Mouse (Mus musculus) megakaryocyte, embryonic 14.5 days (primary cell): ENCODE results near the gene Vps37b.

Experiments used
- FLI1 ChIP-seq: IDR thresholded peaks from 2 replicates; pipeline ENCODE4 v1.6.1; 2012; ENCODE audit warnings: low read length, inconsistent platforms, mixed read lengths
- GATA1 ChIP-seq: IDR thresholded peaks from 3 replicates; pipeline ENCODE4 v1.6.1; 2012; ENCODE audit warnings: mixed read lengths, low read length, inconsistent platforms, borderline replicate concordance

DNA sequence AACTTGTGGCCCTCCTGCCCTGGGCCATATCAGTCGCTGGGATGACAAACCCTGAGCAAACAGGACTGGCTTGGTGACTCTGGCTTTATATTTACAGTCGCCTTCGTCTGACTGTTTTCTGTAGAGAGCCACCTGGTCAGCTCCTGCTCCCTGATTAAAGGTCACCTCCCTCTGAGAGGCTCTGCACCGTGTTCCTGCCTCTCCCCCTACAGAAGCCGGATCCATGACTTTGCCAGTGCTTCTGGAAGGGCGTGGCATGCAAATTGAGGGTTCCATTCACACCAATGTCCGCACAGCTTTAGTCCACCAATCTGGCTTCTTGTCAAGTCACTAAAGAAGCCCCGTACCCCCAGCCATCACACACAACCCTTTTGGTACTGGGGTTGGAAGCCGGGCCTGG lies 44.5 kb upstream of the Vps37b start:
- no peak for TF ChIP-seq FLI1
- no peak for TF ChIP-seq GATA1
